Mouse (Mus musculus) B cell, adult 2 months (primary cell): ENCODE results near the gene Gm8369.
"Not testable (repeated sequence)": the region's sequence is repeated elsewhere in the genome, so short reads cannot be mapped to it uniquely, and the experiment has no call there.

Experiments
- DNase-seq, 2 experiments: peaks; one replicate each; pipeline ENCODE4 v3.0.0; 2022

Gene Gm8369

GRCm38 (mm10) chr19:11516845-11517244, 31.1 kb downstream of the Gm8369 start:
- no peak for DNase-seq

- not testable (repeated sequence) for DNase-seq
Observed at GRCm38 (mm10) chr19:11517373-11517772, 31.6 kb downstream of the Gm8369 start.

GRCm38 (mm10) chr19:11518356-11518755, 32.6 kb downstream of the Gm8369 start:
- peak in 1 of 2 experiments; percentile 27 for DNase-seq

GRCm38 (mm10) chr19:11520146-11520545, 34.4 kb downstream of the Gm8369 start:
- DNase-seq: no peak

- no peak for DNase-seq
Observed at GRCm38 (mm10) chr19:11533421-11533820, 47.7 kb downstream of the Gm8369 start.

- DNase-seq: no peak
Observed at GRCm38 (mm10) chr19:11533888-11534445, 48.2 kb downstream of the Gm8369 start.

GRCm38 (mm10) chr19:11536593-11536992, 50.9 kb downstream of the Gm8369 start, which contains the start of gene Ms4a4d:
Gene Ms4a4d, plus strand, starts transcription at chr19:11536801.
- DNase-seq: no peak

- no peak for DNase-seq
Observed at GRCm38 (mm10) chr19:11537336-11537735, 51.6 kb downstream of the Gm8369 start.

- peak; percentile 69 to 70 for DNase-seq
Observed at GRCm38 (mm10) chr19:11540166-11540821, 54.6 kb downstream of the Gm8369 start.

- not testable (repeated sequence) for DNase-seq
Observed at GRCm38 (mm10) chr19:11544383-11544782, 58.6 kb downstream of the Gm8369 start.

- no peak for DNase-seq
Observed at GRCm38 (mm10) chr19:11547911-11548310, 62.2 kb downstream of the Gm8369 start.

- DNase-seq: no peak
Observed at GRCm38 (mm10) chr19:11554726-11555125, 69.0 kb downstream of the Gm8369 start.

GRCm38 (mm10) chr19:11559560-11559959, 73.8 kb downstream of the Gm8369 start:
- DNase-seq: peak; percentile 9 to 11
